Mouse (Mus musculus): Measurements from ENCODE around the gene A730061H03Rik. TPM values are rescaled to one million over a fixed set of nuclear protein-coding genes. Genes with fewer than 3 reads are reported as not detected.

Gene A730061H03Rik
- total RNA-seq, 2 experiments from 2014 or later = 0.86 to 1.8 TPM

GRCm38 (mm10) chr14:55579511-55580496 is 19.6 kb upstream of the A730061H03Rik start:
- no peak for TF ChIP-seq CTCF (IDR thresholded peaks at IDR 0.05)
- no peak for DNase-seq (ENCODE audit: extremely low spot score in 1 of 2, low spot score in 2 of 2)
- no peak overlapping the region for H3K27ac ChIP-seq
- H3K4me3 ChIP-seq = no peak overlapping the region
- intact Hi-C loops (cut with DNase I) = no loop called here

- DNase-seq (ENCODE audit: extremely low spot score in 1 of 2, low spot score in 2 of 2) = no peak
- peak overlapping the region; percentile 70 for H3K4me3 ChIP-seq
- no peak for TF ChIP-seq CTCF (IDR thresholded peaks at IDR 0.05)
- intact Hi-C loops (cut with DNase I) = no loop called here
- H3K27ac ChIP-seq = peak overlapping the region; percentile 89
These were observed 18.6 kb upstream of the A730061H03Rik start for GRCm38 (mm10) chr14:55578668-55579269.

- intact Hi-C loops (cut with DNase I) = no loop called here
- Histone ChIP-seq H3K4me3 (peak within 1 kb of the TSS; percentile 70), H3K27ac (peak within 1 kb of the TSS; percentile 89)
- TF ChIP-seq CTCF (IDR thresholded peaks at IDR 0.05) = no peak
- DNase-seq (ENCODE audit: extremely low spot score in 1 of 2, low spot score in 2 of 2) = peak; percentile 65 to 71
These were observed 17.9 kb upstream of the A730061H03Rik start, which contains the start of gene Psme1 for GRCm38 (mm10) chr14:55577871-55578667. TSS of gene Psme1 (plus strand) at chr14:55578123.

GRCm38 (mm10) chr14:55576376-55576775 is 16.2 kb upstream of the A730061H03Rik start:
- intact Hi-C loops (cut with DNase I) = no loop called here
- Histone ChIP-seq H3K27ac (no peak overlapping the region), H3K4me3 (no peak overlapping the region)
- DNase-seq (ENCODE audit: extremely low spot score in 1 of 2, low spot score in 2 of 2) = peak in 1 of 2 experiments; percentile 28
- TF ChIP-seq CTCF (IDR thresholded peaks at IDR 0.05) = no peak

- no peak for DNase-seq (ENCODE audit: extremely low spot score in 1 of 2, low spot score in 2 of 2)
- H3K27ac ChIP-seq = no peak overlapping the region
- no peak overlapping the region for H3K4me3 ChIP-seq
- intact Hi-C loops (cut with DNase I) = no loop called here
- no peak for TF ChIP-seq CTCF (IDR thresholded peaks at IDR 0.05)
These were observed 15.5 kb upstream of the A730061H03Rik start for GRCm38 (mm10) chr14:55575711-55576110.

GRCm38 (mm10) chr14:55575302-55575701 is 15.1 kb upstream of the A730061H03Rik start, which contains the start of gene Fitm1:
TSS of gene Fitm1 (plus strand) at chr14:55575617.
- TF ChIP-seq CTCF (IDR thresholded peaks at IDR 0.05) = no peak
- Histone ChIP-seq H3K4me3 (no peak within 1 kb of the TSS), H3K27ac (no peak within 1 kb of the TSS)
- no peak for DNase-seq (ENCODE audit: extremely low spot score in 1 of 2, low spot score in 2 of 2)
- intact Hi-C loops (cut with DNase I) = no loop called here

- H3K4me3 ChIP-seq = no peak overlapping the region
- intact Hi-C loops (cut with DNase I) = no loop called here
- no peak for TF ChIP-seq CTCF (IDR thresholded peaks at IDR 0.05)
- no peak overlapping the region for H3K27ac ChIP-seq
- DNase-seq (ENCODE audit: extremely low spot score in 1 of 2, low spot score in 2 of 2) = no peak
These were observed 11.6 kb upstream of the A730061H03Rik start for GRCm38 (mm10) chr14:55571760-55572159.

- DNase-seq (ENCODE audit: extremely low spot score in 1 of 2, low spot score in 2 of 2) = no peak
- intact Hi-C loops (cut with DNase I) = no loop called here
- H3K27ac ChIP-seq = no peak overlapping the region
- TF ChIP-seq CTCF (IDR thresholded peaks at IDR 0.05) = no peak
- H3K4me3 ChIP-seq = no peak overlapping the region
These were observed 10.4 kb upstream of the A730061H03Rik start for GRCm38 (mm10) chr14:55570588-55570987.

GRCm38 (mm10) chr14:55567496-55567895 is 7.3 kb upstream of the A730061H03Rik start:
- Histone ChIP-seq H3K4me3 (no peak overlapping the region), H3K27ac (no peak overlapping the region)
- intact Hi-C loops (cut with DNase I) = no loop called here
- no peak for DNase-seq (ENCODE audit: extremely low spot score in 1 of 2, low spot score in 2 of 2)
- no peak for TF ChIP-seq CTCF (IDR thresholded peaks at IDR 0.05)

- TF ChIP-seq CTCF (IDR thresholded peaks at IDR 0.05) = no peak; the same call in none of the 2 replicates
- no peak for DNase-seq (ENCODE audit: extremely low spot score in 1 of 2, low spot score in 2 of 2)
- intact Hi-C loops (cut with DNase I) = no loop called here
- Histone ChIP-seq H3K27ac (no peak overlapping the region), H3K4me3 (no peak overlapping the region)
These were observed 5.5 kb upstream of the A730061H03Rik start for GRCm38 (mm10) chr14:55565748-55566147.

GRCm38 (mm10) chr14:55563249-55563648 is 3.0 kb upstream of the A730061H03Rik start:
- TF ChIP-seq CTCF (IDR thresholded peaks at IDR 0.05) = no peak
- no peak overlapping the region for H3K27ac ChIP-seq
- intact Hi-C loops (cut with DNase I) = no loop called here
- DNase-seq (ENCODE audit: extremely low spot score in 1 of 2, low spot score in 2 of 2) = no peak
- no peak overlapping the region for H3K4me3 ChIP-seq

All from left cerebral cortex, adult 2 months (tissue).